Mouse (Mus musculus) hematopoietic stem cell, adult 5-6 weeks (primary cell): ENCODE data around the gene Mphosph8. TPM values are rescaled to one million over a fixed set of nuclear protein-coding genes. Genes with fewer than 3 reads are reported as not detected.
A peak's percentile ranks its signal among the peaks of the same experiment; 100 is the strongest.

Source experiments
- ATAC-seq, 2 experiments: fragments of 125-278 bp in 1 of 2; replicated peaks in 1 of 2; 2 replicates each; pipeline ENCODE4 v1.8.0; 2016 to 2017; ENCODE audit warnings: inconsistent platforms in 2 of 2, mild to moderate bottlenecking in 2 of 2, moderate number of reproducible peaks in 2 of 2, low read depth in 1 of 2, moderate TSS enrichment in 1 of 2; ENCODE audit not compliant: low FRiP score in 2 of 2, poor library complexity in 2 of 2, severe bottlenecking in 2 of 2, insufficient read depth in 1 of 2, low TSS enrichment in 1 of 2
- total RNA-seq: library from RNA; stranded (forward); fragments of 172-1452, 232-1000 nt; gene quantifications from 2 replicates; pipeline ENCODE4 v1.2.3, GENCODE M21; 2017

Gene Mphosph8
- total RNA-seq, result 34.6 and 47.8 TPM in 2 replicates

DNA sequence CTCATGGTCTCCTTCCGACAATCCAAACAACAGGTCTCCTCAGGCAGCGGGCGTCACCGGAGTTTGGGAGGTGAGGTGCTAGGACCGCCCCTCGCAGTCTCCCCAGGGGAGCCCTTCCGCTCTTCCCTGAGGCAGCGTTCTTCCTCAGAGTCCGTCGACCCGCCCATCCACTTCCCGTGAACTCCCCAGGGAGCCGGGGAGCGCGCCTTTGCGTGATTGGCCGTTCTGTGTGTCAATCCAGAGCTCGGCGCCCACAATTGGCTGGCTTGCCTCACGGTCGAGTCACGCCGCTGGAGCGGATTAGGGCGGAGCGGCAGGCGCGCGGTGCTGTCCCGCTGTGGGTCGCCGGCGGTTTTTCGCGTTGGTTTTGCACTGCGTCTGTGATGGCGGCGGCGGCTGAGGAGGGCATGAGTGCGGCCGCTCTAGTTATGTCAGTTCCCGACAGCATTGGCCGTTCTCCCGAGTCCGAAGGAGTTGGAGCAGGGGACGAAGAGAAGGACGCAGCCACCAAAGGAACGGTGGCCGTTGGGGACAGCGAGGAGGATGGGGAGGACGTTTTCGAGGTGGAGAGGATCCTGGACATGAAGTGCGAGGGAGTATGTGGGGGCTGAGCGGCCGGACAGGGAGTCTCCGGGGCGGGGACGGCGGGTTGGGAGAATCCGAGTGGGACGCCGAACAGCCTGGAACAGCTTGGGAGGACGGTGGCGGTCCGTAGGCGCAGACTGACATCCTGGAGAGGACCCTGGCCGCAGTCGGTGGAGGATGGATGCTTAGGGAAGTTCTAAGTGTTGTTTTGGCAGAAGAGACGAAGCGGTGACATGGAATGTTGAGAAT is at the start of gene Mphosph8:
Gene Mphosph8, plus strand, starts transcription at position 280 of the 834 bp plus-strand sequence.
- ATAC-seq, result peak; percentile 99 to 100

DNA sequence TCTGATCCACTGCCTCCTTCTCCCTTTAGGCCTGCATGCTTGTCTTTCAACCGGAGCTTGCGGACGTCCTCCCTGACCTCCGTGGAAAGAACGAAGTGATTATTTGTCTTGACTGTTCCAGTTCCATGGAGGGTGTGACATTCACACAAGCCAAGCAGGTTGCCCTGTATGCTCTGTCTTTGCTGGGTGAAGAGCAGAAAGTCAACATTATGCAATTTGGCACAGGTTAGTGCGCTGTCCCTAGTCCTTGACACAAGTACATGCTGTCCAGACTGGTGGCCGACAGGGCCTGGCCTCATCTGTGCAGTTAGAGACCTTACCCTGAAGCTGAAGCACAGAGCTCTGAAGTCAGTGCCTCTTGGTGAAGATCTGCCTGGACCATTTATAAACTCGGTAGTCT is 47.6 kb upstream of the Mphosph8 start:
- no peak for ATAC-seq

DNA sequence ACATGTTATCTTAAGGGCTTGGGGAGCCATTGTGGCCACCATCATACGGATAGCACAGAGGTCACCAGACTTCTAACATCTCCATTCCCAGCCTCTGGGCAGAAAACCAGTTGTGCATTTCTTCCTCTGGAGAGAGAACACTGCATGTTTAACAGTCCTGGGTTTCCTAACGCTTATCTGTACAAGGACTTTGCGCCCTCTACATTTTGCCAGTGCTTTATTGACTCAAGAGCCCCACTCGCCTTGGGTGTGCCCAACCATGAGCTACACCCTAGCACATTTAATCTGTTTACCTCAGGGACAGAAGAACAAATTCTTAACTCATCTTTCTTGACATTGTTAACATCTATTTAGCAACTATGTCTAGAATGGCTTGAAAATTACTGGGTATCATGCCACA is 41.8 kb upstream of the Mphosph8 start:
- no peak for ATAC-seq

DNA sequence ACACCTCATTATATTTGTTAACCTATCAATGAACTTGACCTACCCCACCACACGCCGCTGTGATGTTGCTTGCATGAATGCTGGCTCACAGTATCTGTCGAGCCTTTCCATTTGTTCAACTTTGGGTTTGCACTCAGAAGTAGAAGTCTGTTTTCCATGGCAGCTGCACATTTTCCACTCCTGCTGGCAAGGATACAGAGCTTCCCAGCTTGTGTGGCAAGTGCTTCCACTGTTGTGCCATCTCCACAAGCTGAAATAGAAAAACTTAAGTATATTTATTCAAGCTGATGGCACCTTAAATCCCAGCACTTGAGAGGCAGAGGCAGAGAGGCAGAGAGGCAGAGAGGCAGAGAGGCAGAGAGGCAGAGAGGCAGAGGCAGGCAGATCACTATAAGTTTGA is 39.7 kb upstream of the Mphosph8 start:
- no peak for ATAC-seq

DNA sequence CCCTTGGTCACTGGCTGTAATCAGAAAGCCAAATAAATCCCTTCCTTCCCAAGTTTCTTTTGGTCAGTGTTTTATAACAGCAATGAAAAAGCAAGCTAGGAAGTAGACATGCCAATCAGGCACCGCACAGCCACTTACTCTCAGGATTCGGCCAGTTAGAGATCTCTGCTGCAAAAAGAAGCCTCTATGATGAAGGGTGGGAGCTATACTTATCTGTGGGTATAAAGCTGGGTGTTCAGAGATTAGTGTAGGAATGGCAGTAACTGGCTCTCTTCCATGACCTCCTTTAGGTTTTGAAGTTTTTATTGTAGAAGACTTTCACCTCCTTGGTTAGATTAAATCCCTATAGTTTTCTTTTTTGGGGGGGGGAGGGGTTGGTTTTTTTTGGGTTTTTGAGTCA is 36.9 kb upstream of the Mphosph8 start:
- no peak for ATAC-seq

DNA sequence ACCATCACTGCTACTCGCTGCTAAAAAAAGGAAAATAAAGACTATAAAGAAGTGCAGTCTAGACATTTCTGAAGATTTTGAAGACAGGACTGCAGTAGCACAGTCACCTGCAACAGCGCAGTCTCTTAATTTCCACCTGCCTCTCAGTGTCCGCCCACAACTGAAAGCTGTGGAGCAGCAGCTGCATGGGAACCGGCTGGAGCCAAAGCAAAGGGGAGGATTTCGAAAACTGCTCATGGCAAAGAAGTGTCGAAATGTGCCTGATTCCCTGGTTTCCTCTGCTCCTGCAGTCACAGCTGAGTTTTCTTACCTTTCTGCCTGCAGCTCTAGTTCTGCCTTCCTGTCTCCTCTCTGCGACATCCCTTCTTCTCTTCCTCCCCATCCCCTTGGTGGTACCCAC is 20.8 kb upstream of the Mphosph8 start:
- no peak for ATAC-seq

DNA sequence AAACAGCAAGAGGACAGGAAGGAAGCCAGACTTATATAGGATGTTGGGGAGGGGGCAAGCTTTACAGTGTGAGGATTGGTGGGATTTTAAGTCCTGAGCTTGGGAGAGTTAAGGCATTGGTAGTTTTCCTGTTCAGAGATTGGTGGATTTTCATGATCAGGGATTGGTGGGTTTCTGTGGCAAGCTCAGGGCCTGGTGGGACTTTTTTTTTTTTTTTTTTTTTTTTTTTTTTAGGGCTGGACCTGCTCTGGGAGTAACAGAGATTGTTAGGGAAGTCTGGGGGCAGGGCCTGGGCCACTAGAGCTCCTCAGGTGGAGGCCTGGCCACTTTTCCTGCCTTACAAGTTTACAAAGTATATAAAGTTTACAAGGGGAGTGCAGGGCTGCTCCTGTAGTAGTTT is 18.6 kb upstream of the Mphosph8 start:
- ATAC-seq, result no peak

DNA sequence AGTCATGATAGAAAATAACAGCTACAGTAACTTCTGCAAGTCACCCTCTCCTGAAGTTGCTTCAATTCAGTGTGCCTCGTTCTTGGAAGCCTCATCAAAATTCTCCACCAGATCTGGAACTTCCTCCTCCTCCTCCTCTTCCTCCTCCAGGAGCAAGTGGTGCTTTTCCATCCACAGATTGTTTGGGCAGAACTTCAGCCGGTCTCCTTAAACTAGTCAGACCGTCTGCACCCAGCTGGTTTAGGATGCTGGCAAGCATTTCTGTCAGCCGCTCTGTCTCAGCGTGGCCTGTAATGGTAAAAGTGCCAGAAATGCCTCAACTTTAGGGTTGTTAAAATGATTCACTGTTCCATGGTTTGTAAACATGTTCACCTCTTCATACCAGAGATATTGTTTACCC is 2.4 kb upstream of the Mphosph8 start:
- no peak for ATAC-seq

DNA sequence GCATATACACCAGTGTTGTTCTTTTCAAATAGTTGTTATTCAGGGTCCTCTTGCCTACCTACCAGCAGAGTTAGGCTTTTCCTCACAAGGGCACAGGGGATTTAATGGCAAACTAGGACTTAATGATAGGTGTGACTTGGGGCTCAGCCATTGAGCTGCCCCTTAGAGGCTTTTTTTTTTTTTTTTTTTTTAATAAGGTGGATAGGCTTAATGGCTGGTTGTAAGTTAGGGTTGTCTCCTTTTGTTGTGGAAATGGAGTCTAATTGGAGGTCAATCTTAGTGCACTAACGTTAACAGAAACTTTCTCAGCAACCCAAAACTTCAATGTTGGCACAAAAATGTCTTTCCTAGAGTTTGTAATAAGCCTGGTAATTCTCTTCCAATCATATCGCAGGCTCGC is 1.1 kb upstream of the Mphosph8 start:
- no peak for ATAC-seq

DNA sequence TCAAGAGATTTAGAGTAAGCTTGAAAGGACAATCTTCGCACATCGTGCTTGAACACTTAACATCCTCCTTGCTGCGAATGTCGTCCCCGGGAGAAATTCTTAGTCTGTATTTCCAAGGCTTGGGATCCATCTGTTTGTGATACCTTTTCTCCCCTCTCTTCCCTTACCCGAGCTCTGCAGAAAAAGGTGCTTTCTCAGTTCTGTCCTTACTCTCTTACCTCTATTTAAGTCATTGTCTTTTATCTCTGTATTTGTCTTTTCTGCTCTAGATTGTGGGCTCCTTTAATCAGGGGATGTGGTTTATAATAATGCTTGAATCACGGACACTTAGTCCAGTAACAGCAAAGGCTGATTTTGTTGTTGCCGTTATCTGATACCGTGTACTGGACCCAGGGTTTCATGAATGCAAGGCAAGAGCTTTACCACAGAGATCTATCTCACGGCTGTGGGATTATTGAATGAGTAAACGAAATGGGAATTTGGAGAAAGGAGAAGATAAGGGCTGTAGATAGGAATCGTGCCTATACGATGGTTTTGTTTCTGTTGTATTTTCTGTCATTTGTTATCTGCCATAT is 1.1 kb downstream of the Mphosph8 start:
- no peak for ATAC-seq

DNA sequence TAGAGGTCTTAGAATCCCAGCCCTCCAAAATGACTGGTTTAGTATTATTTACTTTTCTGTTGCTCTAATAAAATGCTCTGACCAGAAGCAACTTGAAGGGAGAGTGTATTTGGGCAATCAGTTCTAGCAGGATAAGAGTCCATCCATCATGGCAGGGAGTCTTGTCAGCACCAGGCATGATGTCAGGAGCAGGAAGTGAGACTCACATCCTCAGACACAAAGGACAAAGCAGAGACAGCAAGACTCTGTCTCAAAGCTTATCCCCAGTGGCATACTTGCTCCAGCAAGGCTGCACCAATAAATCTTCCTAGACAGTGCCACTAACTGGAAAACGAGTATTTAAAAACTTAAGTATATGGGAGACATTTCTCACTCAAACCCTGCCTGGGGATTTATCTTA is 17.4 kb downstream of the Mphosph8 start:
- ATAC-seq, result no peak

DNA sequence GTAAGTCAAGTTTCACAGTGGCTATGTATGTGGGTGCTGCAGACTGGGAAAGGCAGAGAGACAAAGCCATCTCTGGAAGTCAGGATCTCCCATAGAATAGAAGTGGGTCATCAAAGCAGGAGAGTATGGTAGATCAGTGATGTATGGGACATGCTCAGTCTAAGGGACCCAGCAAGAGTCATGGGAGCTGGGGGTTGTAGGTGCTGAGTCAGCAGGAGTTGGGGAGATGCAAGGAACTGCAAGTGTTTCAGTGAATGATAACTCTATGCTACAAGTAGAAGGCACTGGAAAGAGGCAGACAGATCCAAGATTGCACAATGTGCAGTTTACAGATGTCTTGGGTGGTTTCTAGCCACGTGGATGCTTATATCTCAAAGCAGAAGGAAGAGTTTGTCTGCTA is 21.1 kb downstream of the Mphosph8 start:
- no peak for ATAC-seq

DNA sequence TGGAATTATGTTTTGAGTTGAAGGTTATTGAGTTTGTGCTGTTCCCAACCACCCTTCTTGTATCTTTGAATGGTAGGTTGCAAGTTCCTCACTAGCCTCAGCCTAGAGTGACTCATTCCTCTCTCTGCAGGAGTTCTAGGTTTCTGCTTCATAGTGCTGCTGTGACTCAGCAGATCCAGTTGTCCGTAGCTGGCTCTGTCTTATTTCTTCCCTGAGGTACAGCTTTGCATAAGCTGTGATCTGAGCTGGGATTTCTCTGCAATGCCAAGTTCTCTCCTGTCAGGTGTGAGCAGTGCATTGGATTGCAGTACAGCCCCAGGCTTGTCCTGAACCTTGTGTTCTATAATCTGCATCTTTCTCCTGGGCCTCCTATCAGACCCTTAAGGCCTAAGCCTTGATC is 21.7 kb downstream of the Mphosph8 start:
- ATAC-seq, result no peak

DNA sequence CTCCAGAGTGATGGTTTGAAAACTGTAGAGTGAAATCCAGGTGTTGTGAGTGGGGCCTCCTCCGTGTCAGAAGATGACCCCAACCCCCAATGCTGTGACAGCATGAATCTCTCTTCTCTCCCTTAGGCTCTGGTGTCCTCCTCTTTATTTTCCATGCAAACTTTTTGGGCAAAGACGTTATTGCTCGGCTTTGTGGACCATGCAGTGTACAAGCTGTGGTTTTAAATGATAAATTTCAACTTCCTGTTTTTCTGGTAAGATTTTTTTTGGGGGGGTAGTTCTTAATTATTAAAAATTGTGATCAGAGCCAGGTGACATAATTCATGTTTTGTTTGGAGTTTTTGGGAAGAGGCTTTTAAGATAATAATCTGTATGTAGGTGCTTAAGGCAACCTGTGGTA is 27.4 kb downstream of the Mphosph8 start:
- no peak for ATAC-seq

DNA sequence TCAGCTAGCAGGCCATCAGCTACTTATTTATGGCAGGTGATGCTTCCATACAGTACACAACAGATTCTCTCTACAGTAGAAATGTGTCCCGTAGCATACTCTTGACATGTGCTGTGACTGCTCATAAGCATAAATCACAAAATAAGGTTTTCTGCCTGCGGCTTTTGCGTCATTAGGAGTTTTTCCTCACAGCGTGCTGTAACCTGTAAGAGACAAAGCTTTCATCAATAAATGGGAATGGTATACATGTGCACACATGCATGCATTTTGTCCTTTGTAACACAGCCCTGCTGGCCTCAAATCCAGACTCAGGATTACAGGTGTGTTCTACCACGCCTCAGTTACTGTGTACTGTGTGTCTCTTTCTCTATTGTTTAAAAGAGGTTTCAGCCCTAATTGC is 29.8 kb downstream of the Mphosph8 start:
- no peak for ATAC-seq

DNA sequence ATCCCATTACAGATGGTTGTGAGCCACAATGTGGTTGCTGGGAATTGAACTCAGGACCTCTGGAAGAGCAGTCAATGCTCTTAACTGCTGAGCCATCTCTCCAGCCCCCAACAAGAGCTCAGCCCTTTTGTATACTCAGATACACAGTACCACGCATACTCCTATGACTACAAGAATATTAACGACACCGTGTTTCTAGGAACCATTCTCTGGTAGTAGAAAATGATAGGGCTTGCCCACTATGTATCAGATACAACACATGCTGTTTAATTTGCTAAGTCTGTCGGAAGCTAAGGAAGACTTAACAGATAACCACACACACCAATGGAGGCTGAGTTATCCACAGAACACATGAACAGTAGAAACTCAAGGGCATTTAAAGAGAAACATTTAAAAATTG is 34.6 kb downstream of the Mphosph8 start:
- ATAC-seq, result no peak

DNA sequence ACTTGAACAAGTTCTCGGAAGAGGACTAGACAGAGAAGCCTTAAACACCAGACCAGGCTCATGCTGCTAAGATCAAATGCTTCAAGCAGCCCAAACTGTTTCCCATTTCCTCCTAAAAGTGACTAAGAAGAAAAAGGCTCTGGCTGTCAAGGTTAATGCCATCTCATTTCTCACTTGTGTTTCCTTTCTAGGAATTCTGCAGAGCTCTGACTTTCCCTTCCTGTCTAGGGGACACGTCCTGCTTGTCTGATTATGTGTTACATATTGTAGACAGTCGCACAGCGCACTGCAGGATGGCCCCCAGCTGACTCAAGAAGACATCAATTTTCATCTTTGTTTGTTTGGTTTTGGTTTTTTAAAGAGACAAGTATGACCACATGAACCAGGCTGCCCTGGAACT is 37.6 kb downstream of the Mphosph8 start:
- ATAC-seq, result no peak

DNA sequence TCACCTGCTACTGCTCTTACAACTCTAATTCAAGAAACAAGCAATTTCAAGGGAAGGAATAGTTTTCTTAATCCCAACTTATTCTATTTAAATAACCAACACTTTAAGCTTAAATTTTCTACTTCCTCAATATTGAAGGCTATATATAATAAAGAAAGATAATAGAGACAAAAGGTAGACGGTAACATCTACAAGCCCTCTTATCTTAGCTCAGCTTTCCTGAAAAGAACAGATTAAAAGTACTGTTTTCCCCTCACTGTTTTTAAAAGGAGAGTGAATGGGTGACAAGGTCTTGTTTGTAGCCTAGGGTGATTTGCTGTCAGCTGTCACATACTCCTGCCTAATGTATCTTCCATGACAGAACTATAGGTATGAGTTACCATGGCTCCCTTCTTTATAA is 58.4 kb downstream of the Mphosph8 start:
- no peak for ATAC-seq

DNA sequence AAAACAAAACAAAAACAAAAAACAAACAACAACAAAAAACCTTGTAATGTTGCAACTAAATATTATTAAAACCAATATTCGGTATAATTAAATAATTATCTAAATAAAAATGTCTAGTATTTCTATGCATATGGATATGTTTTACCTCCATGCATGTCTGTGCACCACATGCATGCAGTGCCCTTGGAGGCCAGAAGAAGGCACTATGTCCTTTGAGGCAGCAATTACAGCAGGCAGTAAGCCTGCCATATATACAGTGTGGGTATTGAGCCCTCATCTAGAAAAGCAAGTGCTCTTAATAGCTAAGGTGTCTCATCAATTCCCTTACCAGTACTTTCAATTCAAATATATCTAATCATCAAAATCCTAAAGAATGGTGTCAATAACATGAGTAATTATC is 72.1 kb downstream of the Mphosph8 start:
- no peak for ATAC-seq
